Mouse (Mus musculus) neural tube, embryonic 14.5 days (tissue): ENCODE measurements around the gene Gpr183. TPM values are rescaled to one million over a fixed set of nuclear protein-coding genes. Genes with fewer than 3 reads are reported as not detected.

Source experiments
- ATAC-seq: fragments of 200-750 bp; cut with Nextera tagmentation; 2 replicates; pipeline ENCODE4 v1.8.0; 2017; ENCODE audit warnings: low read depth, mild to moderate bottlenecking, moderate TSS enrichment, moderate library complexity
- H3K27ac ChIP-seq: fragments of 300-500 bp; sonication (generic); 2 replicates; pipeline ENCODE4 v1.5.1; 2014; ENCODE audit warnings: low read depth, mild to moderate bottlenecking, control low read depth, low read length, moderate library complexity, mixed read lengths
- H3K27me3 ChIP-seq: fragments of 300-500 bp; sonication (generic); 2 replicates; pipeline ENCODE4 v1.6.1; 2014; ENCODE audit warnings: low read length; ENCODE audit not compliant: control insufficient read depth, insufficient read depth
- H3K36me3 ChIP-seq: fragments of 300-500 bp; sonication (generic); 2 replicates; pipeline ENCODE4 v1.6.1; 2014; ENCODE audit warnings: low read length, mixed read lengths; ENCODE audit not compliant: control insufficient read depth, insufficient read depth
- H3K4me1 ChIP-seq: fragments of 300-500 bp; sonication (generic); 2 replicates; pipeline ENCODE4 v1.6.1; 2014; ENCODE audit warnings: low read length; ENCODE audit not compliant: control insufficient read depth, insufficient read depth
- H3K4me2 ChIP-seq: fragments of 300-500 bp; sonication (generic); 2 replicates; pipeline ENCODE4 v1.6.1; 2014; ENCODE audit warnings: mild to moderate bottlenecking, low read depth, low read length, control low read depth
- H3K4me3 ChIP-seq: fragments of 300-500 bp; sonication (generic); 2 replicates; pipeline ENCODE4 v1.5.1; 2014; ENCODE audit warnings: low read depth, low read length, control low read depth, mixed read lengths
- H3K9ac ChIP-seq: fragments of 300-500 bp; sonication (generic); replicated peaks from 2 replicates; pipeline ENCODE4 v1.6.1; 2014; ENCODE audit warnings: low read depth, mild to moderate bottlenecking, control low read depth, low read length, mixed read lengths
- H3K9me3 ChIP-seq: fragments of 300-500 bp; sonication (generic); 2 replicates; pipeline ENCODE4 v1.6.1; 2016; ENCODE audit warnings: low read length; ENCODE audit not compliant: control insufficient read depth
- WGBS: fragments of 180-500 bp; shearing (Covaris S2); extraction: QIAGEN DNeasy Blood & Tissue Kit; methylation state at CpG from one replicate; pipeline ENCODE4 v1.1.7; 2014; 5-methylcytosine and 5-hydroxymethylcytosine counted together
- polyA plus RNA-seq: library from polyadenylated mRNA; unstranded; fragments of >200 nt; fragmentation: Nextera tagmentation; extraction: Ambion mirVana; gene quantifications from 2 replicates; pipeline ENCODE4 v1.2.1, GENCODE M21; 2014

Gpr183 gene
- polyA plus RNA-seq, 1 experiment from 2014 or later, result 0.59 TPM

DNA sequence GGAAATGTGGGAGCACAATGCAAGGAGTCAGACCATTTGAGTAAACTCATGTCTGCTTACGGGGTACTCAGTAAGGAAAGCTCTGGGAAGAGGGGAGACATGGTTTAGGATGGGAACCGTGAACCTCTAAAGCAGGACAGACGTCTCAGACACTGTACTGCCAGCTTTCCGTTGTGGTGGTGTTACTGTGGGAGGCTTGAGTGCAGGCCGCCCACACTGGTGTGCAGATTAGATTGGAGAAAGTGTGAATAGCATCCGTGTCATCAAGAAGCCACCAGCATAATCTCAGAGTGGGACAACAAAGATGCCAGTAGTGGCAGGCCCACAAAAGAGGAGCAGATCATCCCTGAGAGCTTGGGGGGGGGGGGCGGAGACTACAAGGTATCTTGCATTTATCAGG, 37.2 kb upstream of the Gpr183 start:
- Histone ChIP-seq H3K27ac (no peak overlapping the region), H3K4me3 (no peak overlapping the region), H3K27me3 (no peaks in the 10 kb centered on the region), H3K36me3 (no peaks in the 10 kb centered on the region), H3K9ac (no peak overlapping the region), H3K9me3 (no peaks in the 10 kb centered on the region), H3K4me1 (no peaks in the 10 kb centered on the region), H3K4me2 (no peak overlapping the region)
- no peak for ATAC-seq
- 97% methylated on average over 7 of the region's 7 CpGs for WGBS

DNA sequence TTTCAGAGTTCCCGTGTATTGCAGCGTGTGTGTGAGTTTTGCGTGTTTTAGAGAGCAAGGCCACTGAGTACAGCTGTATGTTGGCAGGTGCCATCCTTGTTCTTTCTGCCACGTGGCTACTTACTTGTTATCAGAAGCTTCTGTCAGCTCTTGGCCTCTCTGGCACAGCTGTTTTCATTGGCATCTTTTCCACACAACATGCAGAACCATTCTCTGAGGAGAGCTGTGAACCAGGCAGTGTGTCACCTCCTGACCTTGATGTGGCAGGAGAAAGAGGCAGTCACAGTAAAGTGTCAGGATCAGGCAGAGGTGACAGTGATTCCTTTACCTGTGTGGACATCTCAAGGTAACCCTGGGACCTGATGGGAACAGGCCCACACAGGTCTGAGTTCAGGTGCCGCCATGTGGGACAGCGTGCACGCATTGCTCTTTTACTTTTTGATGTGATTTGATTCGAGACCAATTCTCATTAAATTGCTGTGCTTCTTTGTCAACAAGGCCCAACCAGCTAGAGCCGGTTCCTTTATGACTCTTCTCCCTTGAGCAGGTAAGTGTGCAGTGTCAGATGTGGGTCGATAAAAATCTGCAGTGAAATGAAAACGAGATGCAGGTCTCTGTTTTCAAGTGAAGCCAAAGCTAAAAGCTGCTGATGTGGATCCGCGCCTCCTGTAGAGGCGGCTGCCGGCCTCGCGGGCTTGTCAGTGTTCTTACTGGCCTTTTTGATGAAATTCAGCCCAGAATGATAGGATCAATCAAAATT, 35.5 kb upstream of the Gpr183 start:
- H3K9ac ChIP-seq, result no peak overlapping the region
- H3K4me2 ChIP-seq, result no peak overlapping the region
- no peaks in the 10 kb centered on the region; the same call in 1 of the 2 replicates for H3K36me3 ChIP-seq
- 93% methylated on average over 17 of the region's 17 CpGs for WGBS
- H3K4me3 ChIP-seq, result no peak overlapping the region
- H3K4me1 ChIP-seq, result no peaks in the 10 kb centered on the region
- H3K27me3 ChIP-seq, result no peaks in the 10 kb centered on the region
- H3K9me3 ChIP-seq, result no peaks in the 10 kb centered on the region
- no peak overlapping the region for H3K27ac ChIP-seq
- ATAC-seq, result no peak

DNA sequence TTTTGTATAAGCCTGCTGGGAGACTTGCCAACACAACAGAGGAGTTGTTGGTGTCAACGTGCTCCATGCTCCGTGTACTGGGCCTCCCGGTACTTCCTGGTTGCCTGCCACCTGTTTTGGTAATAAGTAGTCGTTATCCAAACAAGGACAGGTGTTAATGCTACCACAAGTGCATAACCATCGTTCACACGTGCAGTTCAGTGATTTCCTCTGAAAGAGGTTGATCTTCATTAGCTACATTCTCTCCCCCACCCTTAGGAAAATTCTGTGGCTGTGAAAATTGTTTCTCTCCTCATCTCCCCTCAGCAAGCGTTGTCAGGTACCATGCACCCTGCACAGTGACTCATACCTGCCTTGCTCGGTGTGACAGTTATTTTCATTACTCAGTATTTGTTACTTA, 34.5 kb upstream of the Gpr183 start:
- 89% methylated on average over 8 of the region's 8 CpGs for WGBS
- H3K27ac ChIP-seq, result no peak overlapping the region
- H3K9ac ChIP-seq, result no peak overlapping the region
- no peak overlapping the region for H3K4me3 ChIP-seq
- no peaks in the 10 kb centered on the region for H3K27me3 ChIP-seq
- no peaks in the 10 kb centered on the region for H3K9me3 ChIP-seq
- H3K4me2 ChIP-seq, result no peak overlapping the region
- no peaks in the 10 kb centered on the region; the same call in 1 of the 2 replicates for H3K36me3 ChIP-seq
- ATAC-seq, result no peak
- H3K4me1 ChIP-seq, result no peaks in the 10 kb centered on the region

DNA sequence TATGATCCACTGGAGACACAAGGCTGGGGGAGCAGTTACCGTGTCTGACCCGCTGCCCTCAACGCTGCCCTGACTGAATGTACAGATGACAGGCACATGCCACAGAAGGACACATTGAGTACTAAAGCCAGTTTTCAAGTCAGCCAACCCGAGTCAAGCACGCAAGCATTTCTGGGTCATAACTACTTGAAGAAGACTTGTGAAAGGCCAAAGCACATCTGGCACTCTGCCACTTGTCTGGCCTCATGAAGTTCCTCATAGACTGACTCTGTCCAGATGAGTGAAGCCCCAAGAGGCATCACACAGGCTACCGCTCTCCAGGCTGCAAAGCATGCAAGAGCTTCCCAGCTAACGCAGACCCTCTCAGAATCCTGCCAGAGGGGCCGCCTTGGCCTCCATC, 31.8 kb upstream of the Gpr183 start:
- Histone ChIP-seq H3K4me3 (no peak overlapping the region), H3K27ac (no peak overlapping the region), H3K9ac (no peak overlapping the region), H3K4me2 (no peak overlapping the region), H3K9me3 (no peaks in the 10 kb centered on the region), H3K36me3 (no peaks in the 10 kb centered on the region; the same call in 1 of the 2 replicates), H3K27me3 (no peaks in the 10 kb centered on the region), H3K4me1 (no peaks in the 10 kb centered on the region)
- no peak for ATAC-seq
- WGBS, result 96% methylated on average over 8 of the region's 8 CpGs

DNA sequence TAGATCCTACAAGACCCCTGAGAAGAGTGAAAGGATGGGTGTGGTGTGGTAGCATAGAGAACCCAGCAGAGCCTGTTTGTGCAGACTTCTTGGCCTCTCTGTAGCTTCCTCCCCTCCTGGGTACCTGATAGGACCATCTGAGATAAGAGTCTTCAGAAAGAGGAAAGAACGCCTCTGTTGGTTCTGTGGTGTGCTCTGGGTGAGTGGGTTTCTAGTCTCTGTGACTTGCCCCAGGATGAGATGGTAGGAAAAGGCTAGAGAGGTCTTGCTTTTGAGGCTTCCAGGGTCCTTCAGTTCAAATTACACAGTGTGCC, 30.5 kb upstream of the Gpr183 start:
- no peaks in the 10 kb centered on the region for H3K27me3 ChIP-seq
- WGBS, result 71% methylated on average over 1 of the region's 1 CpGs
- H3K4me3 ChIP-seq, result no peak overlapping the region
- H3K4me1 ChIP-seq, result no peaks in the 10 kb centered on the region
- H3K4me2 ChIP-seq, result no peak overlapping the region
- H3K9me3 ChIP-seq, result no peaks in the 10 kb centered on the region
- no peaks in the 10 kb centered on the region; the same call in 1 of the 2 replicates for H3K36me3 ChIP-seq
- H3K9ac ChIP-seq, result no peak overlapping the region
- no peak for ATAC-seq
- H3K27ac ChIP-seq, result no peak overlapping the region

DNA sequence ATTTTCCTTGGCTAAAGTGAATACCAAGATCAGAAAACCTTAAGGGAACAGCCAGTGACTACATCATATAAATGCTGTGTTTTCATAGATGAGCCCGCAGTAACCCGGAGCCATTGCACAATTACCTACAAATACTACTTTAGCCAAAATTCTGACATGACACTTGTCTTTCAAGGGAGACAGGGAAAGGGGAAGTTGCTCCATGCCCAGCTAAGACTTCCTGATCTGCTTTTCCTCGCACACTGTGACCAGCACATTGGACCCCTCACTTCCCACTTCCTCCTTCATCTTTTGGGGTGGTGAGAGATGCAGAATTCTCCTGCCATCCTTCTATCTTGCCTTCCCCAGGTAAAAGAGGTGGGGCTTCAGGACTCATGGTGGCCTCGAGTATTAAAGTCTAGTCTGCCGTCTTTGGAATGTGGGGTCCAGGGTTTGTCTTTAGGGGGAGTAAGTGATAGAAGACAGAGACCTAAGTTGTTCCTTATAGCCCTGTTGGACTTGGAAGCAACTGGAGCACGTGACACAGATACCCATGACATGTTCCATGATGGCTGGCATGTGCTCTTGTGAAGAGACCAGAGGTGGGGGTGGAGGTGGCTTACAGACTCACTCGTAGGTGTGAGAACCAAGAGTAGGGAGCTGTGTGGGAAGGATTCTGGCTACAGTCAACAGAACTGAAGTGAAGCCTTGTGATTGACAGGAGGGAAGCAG, 30.0 kb upstream of the Gpr183 start:
- no peaks in the 10 kb centered on the region; the same call in 1 of the 2 replicates for H3K36me3 ChIP-seq
- H3K9ac ChIP-seq, result no peak overlapping the region
- no peak for ATAC-seq
- H3K4me3 ChIP-seq, result no peak overlapping the region
- no peaks in the 10 kb centered on the region for H3K9me3 ChIP-seq
- H3K27me3 ChIP-seq, result no peaks in the 10 kb centered on the region
- no peaks in the 10 kb centered on the region for H3K4me1 ChIP-seq
- H3K4me2 ChIP-seq, result no peak overlapping the region
- 92% methylated on average over 7 of the region's 7 CpGs for WGBS
- H3K27ac ChIP-seq, result no peak overlapping the region

DNA sequence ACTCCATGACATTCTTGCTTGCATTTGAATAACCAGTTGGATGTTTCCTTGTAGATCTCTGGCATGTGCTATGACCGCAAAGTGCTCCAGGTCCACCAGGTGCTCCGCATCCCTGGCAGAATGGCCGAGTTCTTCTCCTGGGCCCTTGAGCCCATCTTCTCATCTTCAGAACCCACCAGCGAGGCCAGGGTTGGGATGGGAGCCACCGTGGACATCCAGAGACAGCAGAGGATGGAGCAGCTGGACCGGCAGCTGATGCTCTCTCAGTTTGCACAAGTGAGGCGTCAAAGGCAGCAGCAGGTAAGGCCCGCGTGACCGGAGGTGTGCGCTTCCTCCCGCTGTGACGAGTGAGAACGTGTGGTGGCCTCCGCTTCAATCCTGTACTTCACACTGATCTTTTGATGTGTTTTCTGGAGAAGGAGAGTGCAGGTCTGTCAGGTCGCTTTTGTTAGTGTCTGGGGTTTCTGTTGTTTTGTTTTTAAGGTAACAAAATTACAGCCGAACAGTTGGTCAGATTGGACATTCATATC, 29.2 kb upstream of the Gpr183 start:
- Histone ChIP-seq H3K9ac (no peak overlapping the region), H3K27me3 (no peaks in the 10 kb centered on the region), H3K36me3 (no peaks in the 10 kb centered on the region; the same call in 1 of the 2 replicates), H3K4me1 (no peaks in the 10 kb centered on the region), H3K9me3 (no peaks in the 10 kb centered on the region), H3K4me2 (no peak overlapping the region), H3K27ac (no peak overlapping the region), H3K4me3 (no peak overlapping the region)
- ATAC-seq, result no peak
- 96% methylated on average over 17 of the region's 17 CpGs for WGBS

DNA sequence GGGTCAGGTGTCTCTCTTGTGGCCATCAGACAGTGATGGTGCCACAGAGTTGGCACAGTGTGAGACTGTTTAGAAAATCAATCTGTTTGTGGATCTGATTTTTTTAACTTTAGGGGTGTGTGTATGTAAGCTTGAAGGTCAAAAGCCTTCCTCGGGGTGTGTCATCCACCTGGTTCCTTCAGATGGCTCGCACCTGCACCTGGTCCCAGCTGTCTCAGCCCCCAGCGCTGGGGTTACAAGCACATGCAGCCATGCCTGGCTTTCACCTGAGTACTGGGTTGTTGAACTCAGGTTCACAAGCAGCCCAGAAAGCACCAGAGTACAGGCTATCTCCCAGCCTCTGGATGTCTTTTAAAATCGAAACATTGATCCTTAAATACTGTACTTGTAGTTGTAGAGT, 28.6 kb upstream of the Gpr183 start:
- Histone ChIP-seq H3K4me3 (no peak overlapping the region), H3K9me3 (no peaks in the 10 kb centered on the region), H3K9ac (no peak overlapping the region), H3K36me3 (no peaks in the 10 kb centered on the region; the same call in 1 of the 2 replicates), H3K4me2 (no peak overlapping the region), H3K27me3 (no peaks in the 10 kb centered on the region), H3K27ac (no peak overlapping the region), H3K4me1 (no peaks in the 10 kb centered on the region)
- ATAC-seq, result no peak
- WGBS, result 93% methylated on average over 4 of the region's 4 CpGs
